Mouse (Mus musculus) kidney, postnatal 10 days (tissue): ENCODE results near the gene Samm50.

Experiments used
- DNase-seq: peaks from one replicate; pipeline ENCODE4 v3.0.0; 2021; ENCODE audit warnings: mixed read lengths

The Samm50 gene

DNA sequence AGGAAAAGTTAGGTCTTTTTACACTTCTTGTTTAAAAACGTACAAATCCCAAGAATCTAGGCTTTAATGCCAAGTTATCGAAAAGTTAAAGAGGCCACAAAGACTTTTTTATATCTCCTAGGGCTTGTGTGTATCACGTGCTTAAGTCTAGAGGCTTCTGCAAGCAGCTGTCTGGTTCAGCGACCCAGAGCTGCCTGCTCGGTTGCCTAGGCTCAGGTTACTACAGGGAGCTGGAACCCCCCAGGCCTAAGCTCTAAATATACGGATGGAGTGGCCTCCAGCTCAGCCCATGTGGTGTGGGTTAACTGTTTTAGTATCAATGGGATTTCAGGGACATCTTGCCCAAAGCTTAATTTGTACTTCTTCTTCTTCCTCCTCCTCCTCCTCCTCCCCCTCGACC, 49.5 kb downstream of the Samm50 start:
- DNase-seq, result no peak

DNA sequence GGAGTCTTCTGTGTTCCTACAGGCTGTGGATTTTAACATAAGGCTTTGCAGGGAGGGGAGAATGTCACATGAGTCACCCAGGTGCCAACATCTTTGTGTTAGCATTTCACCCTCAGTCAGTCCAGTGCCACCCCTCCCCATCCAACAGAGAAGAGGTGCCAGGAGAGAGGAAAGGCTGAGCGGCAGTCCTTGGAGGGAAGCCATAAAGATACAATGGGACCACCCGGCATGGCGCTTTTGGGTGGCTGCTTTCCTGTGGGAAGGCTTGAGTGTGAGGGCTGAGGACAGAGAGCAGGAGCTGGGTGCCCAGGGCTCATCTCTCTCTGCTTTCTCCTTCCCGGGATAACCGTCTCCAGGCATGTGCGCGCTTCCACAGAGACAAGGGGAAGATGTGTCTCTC, 53.1 kb downstream of the Samm50 start:
- no peak for DNase-seq

DNA sequence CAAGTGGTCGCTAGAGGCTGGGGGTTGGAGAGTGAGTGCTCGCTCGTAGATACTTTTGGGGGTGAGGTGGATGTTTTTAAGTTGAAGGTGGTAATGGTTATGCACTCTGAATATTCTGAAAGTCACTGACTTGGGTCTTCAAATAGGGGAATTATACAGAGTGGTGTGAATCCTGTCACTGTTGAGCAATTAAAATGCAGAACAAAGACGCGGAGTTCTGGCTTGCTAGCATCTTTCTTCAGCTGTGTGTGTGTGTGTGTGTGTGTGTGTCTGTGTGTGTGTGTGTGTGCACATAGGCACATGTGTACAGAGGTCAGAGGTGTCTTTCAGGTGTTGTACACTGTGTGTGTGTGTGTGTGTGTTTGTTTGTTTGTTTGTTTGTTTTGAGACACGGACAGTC, 54.2 kb downstream of the Samm50 start:
- DNase-seq, result no peak

DNA sequence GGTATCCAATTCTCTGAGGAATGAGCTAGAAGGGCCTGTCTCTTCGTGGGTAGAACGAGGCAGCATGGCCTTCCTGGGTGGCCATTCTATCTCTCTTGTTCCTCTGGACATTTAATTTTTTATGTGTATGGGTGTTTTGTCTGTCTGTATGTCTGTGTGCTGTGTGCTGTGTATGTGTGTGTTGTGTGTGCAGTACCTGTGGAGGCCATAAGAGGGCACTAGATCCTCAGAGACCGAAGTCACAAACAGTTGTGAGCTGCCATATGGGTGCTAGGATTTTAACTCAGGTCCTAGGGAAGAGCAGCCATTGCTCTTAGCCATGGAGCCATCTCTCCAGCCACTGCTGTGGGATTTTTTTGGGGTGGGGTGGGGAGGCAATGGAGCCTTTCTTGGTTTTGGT, 55.3 kb downstream of the Samm50 start:
- no peak for DNase-seq

DNA sequence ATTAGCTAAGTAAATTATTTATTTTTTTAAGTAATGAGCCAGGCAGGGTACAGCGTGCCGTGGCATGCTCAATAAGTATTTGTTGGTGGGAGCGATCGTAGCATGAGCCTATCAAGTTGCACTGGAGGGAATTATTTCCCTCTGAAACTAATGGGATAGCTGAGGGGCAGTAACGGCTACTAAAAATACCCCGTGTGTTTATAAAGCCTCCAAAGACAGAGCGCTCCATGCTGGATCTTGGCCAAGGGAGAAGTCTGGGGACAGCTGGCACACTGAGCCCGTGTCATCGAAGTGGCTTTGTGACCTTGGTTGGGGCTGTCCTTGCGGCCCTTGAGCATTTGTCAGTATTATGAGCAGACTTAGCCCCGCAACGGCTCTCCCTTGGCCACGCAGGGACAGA, 59.2 kb downstream of the Samm50 start:
- DNase-seq, result peak; percentile 58

DNA sequence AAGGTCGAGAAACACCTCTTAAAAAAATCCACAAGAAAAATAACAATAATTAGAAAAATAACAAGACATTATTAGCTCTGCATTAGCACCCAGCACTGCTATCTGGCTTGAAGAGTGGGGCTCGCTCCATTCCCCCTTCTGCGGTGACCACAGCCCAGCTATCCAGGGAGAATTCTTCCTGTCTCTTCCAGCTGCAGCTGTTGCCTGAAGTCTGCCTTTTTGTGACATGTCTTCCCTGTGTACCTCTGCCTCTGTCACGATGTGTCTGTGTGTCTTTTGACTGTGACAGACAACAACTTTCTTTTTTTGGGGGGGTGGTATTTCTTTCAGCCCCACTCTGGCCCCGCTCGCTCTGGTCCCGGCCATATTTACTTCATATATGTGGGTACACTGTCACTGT, 60.6 kb downstream of the Samm50 start:
- DNase-seq, result no peak

DNA sequence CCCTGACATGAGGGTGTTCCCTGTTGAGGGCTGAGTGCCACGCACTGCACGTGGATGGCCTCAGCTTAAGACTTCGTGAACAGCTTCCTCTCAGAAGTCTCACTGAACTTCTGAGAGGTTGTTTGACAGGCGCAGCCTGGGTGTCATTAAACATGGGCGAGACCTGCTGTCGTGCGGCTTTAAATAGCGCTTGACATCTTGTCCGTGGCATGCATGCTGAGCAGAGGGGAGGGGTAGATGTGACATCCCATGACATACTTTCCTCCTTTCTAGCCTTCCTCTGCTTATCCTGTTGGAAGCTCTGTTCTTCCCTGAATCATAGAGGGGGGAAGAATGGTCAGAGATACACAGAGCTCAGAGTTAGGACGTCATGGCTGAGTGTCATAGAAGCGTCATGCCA, 61.7 kb downstream of the Samm50 start:
- no peak for DNase-seq

DNA sequence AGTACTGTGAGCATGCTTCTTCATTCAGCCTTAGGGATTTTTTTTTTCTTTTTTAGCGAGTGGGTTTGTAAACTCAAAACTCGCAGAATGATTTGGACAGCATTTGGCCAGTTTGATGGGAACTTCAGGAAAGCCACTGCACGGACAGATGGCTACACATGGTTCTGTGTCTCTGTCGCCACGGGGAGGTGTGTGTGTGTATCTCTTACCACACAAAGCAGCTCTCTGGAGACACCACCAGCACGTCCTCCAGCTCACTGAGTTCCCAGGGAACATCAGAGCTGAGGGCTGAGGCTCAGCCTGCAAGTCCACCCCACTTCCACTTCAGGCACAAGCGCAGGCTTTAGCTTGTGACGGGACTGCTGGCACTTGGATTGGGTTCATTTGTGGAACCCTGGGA, 62.3 kb downstream of the Samm50 start:
- DNase-seq, result no peak

DNA sequence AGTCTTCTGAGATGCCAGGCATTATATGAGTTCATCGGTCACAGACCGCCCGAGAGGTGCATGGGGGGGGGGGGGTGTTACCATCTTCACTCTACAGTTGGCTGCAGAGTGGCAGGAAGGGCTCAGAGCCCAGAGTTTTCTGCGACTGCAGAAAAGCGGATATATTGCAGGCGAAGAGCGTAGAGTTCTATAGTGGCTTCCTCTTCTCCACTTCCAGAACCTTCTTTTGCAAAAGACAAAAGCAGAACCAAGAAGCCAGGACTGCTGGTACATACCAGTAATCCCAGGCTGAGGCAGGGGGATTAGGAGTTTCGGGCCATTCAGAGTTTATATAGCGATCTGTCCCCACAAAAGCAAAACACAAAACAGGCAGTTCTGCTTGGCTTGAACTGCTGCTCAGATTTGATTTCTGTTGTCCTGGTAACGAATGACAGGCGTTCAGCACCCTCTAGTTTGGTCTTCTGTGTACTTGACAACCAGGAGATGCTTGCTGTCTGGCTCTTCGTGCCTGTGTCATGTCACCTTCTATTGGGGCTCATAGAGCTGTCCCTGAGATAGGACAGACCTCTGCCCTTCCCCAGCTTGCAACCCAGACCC, 64.3 kb downstream of the Samm50 start:
- no peak for DNase-seq

DNA sequence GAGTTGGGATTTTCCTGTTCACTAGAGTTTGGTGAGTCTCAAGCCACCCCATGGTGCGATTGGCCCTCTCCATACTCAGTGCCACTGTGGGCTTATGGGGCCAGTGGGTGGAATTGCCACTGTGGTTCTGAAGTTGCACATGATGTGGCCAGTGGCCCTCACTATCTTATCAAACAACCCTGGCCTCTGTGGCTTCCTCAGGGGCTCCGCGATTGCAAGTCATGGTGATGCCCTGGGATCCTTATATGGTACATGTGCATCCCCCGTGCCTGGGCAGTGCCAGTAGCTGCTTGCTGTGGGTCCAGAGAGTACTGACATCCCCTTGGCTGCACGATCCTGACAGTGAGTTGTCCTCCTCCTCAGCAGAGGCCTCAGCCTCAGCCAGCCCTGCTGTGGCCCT, 64.8 kb downstream of the Samm50 start:
- no peak for DNase-seq

DNA sequence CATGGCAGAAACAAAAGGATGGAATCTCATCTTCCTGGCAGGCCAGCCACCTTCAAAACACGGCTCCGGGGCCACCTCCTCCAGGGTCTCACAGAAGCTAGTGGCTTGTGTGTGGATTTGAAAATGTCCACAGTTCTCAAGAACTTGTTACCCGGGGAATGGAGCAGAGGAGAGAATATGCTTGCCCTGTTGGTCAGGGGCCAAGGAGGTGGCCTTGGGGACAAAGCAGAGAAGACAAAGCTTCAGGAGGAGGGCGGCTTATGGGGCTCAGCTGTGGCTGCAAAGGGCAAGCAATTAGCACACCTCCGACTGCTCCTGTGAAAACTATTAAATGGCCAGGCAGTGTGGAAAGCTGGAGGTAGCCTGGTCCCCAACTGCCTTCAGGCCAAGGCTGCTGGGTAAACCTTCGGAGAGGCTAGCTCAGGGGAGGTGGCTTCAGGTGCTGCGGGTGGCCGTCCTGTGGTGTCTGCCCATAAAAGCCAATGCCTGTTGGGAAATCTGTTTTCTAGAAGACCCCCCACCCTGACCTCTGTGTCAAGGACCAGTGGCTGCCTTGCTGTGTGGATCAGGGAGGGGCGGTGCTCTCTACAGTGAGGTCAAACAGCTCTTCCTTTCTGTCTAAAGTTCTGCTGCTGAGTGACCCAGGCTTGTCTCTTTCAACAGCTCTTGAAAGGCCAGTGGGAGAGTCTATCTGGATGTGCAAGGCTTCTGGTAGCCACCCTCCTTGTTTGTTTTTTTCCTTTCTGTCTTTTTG, 66.7 kb downstream of the Samm50 start:
- no peak for DNase-seq

DNA sequence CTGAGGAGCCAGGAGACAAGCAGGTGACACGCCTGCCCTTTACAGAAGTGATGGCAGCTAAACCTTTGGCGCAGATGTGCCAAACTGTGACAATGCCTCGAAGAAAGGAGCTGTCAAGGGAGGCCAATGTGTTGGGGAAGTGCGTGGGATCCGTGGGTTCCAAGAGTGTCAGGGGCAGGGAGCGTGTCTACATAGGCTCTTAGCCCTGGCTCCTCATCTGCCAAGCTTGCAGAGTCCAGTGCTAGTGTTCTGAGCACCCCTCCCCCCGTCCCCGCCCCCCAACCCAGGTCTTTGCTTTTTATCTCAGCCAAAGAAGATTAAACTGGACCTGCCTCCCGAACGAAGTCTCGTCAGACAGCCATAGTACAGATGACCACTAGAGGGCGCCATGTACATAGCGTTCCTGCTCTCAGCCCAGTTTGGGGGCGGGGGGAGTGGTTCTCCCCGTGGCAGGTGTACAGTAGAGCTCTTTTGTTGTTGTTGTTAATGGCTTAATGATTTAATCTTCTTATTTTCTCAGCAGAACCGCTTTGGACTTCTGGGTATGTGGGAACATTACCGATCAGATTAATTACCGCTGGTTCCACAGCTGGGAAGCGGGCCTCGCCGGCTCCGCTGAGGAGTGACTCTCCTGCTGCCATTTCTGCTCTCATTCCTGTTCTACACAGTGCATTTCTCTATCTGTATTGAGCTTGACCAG, 68.2 kb downstream of the Samm50 start:
- peak; percentile 89 for DNase-seq

DNA sequence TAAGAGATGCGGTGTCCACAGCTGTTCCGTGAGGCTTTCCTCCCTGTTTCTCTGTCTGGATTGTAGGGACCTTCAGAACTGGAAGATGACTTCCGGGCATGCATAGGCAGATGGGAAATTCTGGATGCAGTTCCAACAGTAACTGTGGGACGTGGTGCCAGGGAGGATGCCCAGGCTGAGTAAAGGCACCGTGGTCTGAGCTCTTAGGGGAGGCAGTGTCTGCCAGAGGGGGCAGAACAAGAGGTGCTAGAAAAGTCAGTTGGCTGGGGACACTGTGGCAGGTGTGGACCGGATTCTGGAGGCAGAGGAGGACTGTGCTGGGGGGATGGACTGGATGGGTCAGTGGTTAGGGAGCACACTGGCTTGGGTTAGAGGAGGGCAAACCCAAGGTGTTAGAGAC, 70.6 kb downstream of the Samm50 start:
- no peak for DNase-seq

DNA sequence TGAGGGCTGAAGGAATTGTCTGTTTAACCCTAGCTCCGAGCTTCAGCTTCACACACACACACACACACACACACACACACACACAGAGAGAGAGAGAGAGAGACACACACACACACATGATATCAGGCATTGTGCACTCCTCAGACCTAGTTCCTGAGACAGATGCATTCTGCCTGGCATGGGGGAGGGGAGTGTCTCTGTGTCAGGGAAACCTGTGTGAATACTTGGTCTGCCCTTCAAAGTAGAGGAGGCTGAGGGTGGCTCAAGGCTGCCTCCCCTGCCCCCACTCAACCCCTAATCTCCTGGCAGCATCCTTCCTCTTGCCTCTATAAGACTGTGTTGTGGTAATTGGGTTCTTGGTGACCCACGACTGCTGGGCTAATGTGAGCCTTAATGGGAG, 71.5 kb downstream of the Samm50 start:
- no peak for DNase-seq

DNA sequence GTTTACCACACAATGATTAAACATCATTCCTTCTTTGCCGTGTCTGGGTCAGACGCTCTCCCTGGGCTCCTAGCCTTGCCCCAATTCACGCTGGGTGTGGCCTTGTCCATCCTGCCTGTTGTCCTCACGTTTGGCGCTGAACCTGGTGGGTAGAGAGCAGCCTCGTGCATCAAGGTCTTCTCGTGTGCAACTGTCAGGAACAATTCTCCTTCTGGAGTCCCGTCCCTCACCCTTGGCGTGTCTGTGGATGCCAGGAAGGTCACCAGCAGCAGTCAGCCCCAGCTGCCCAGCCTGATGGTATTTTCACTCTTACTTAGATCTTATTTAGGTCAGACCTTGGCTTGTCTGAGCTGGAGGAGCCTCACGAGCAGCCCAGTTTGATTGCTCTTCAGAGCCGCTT, 73.1 kb downstream of the Samm50 start:
- no peak for DNase-seq

DNA sequence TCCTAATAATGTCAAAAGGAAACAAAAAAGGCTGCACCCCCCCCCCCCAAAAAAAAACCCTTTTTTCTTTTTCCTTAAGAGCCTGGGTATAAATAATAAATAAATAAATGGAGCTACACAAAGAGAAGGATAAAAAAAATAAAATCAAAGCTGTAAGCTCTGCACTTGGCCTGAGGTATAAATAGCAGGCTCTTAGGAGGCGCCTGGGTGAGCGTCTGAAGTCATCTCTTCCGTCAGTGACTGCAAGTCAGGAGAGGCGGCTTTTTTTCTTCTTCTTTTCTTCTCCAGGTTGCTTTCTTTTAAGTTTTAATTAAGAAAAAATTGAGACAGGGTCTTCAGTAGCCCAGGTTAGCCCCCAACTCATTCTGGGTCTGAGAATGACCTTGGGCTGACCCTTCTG, 74.2 kb downstream of the Samm50 start:
- DNase-seq, result no peak
